Mouse (Mus musculus): ENCODE measurements at regions not wholly inside any gene's neighbourhood (a gene's known extent, or its start where the extent isn't known, plus 50 kb on each side); places are given as distances from the start of the nearest gene placed in this dataset.
"Not testable (repeated sequence)": the region's sequence is repeated elsewhere in the genome, so short reads cannot be mapped to it uniquely, and the experiment has no call there.

DNA sequence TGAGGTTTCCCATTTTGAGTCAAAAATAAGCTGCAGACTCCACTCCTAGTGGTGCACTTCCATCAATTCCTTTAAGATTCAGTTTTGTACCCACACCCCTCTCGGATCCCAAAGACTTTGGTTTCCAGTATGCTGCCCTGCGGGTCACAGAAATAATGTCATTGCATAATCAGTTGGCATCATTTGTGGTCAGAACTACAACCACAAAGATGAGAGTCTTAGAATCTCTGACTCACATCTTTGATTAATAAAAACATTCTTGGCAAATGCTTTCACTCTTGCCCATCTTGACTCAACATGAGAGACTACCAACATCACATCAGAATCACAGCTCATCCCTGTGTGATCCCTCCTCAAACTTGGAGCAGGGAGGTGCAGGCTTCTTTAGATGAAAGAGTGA lies 74.1 kb upstream of the Alkbh8 start:
- Histone ChIP-seq H3K27ac (ENCODE audit: insufficient read depth, low read length) (no peak overlapping the region), H3K4me3 (replicated peaks; ENCODE audit: insufficient read depth, low read depth, low read length) (no peak overlapping the region), H3K27me3 (ENCODE audit: control insufficient read depth, insufficient read depth, low read length) (no peaks in the 10 kb centered on the region), H3K4me1 (ENCODE audit: control insufficient read depth, insufficient read depth, low read length) (no peaks in the 10 kb centered on the region)
- TF ChIP-seq CTCF (IDR thresholded peaks at IDR 0.05; ENCODE audit: borderline replicate concordance, insufficient read depth, low read depth, low read length) (no peak), POLR2A (IDR thresholded peaks at IDR 0.05; ENCODE audit: borderline replicate concordance, insufficient read depth, low read length) (no peak)
- 77% methylated on average over 2 of the region's 2 CpGs for WGBS
- DNase-seq: no peak

DNA sequence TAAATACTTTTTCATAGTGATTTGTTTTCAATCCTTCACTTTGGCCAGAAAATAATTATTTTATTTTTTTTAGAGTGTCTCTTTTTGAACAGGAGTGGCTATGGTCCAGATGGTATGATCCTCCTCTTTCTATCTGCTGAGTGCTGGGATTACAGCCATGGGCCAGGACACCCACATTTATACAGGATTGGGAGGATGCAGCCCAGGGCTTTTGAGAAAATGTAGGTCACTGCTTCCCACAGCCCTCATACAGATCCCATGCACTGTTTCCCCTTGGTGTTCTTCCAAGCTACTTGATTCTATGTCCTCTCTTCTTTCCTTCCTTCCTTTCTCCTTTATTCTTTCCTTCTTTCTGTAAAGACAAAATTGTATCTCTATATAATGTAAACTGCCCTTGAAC lies 70.5 kb upstream of the Alkbh8 start:
- DNase-seq: no peak
- TF ChIP-seq CTCF (IDR thresholded peaks at IDR 0.05; ENCODE audit: borderline replicate concordance, insufficient read depth, low read depth, low read length): no peak
- H3K4me1 ChIP-seq (ENCODE audit: control insufficient read depth, insufficient read depth, low read length): no peaks in the 10 kb centered on the region
- no peak overlapping the region for H3K4me3 ChIP-seq (replicated peaks; ENCODE audit: insufficient read depth, low read depth, low read length)
- no peaks in the 10 kb centered on the region for H3K27me3 ChIP-seq (ENCODE audit: control insufficient read depth, insufficient read depth, low read length)
- no peak overlapping the region for H3K27ac ChIP-seq (ENCODE audit: insufficient read depth, low read length)

DNA sequence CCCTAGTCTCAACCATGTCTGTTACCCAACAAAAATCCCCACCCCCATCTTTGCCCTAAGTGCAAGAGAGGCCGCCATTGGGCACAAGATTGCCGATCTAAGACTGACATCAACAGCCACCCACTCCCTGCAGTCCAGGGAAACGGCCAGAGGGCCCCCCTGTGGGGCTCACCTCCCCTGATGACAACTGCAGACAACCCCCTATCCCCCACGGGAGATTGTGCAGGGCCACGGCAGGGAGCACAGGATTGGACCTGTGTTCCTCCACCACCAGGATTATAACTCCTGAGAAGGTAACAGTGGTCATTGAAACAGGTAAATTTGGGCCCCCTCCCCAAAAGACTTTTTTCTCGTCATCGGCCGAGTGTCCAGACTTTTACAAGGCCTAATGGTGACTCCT lies 54.4 kb upstream of the Alkbh8 start:
- H3K4me1 ChIP-seq (ENCODE audit: control insufficient read depth, insufficient read depth, low read length); DNase-seq; H3K27ac ChIP-seq (ENCODE audit: insufficient read depth, low read length); H3K4me3 ChIP-seq (replicated peaks; ENCODE audit: insufficient read depth, low read depth, low read length); H3K27me3 ChIP-seq (ENCODE audit: control insufficient read depth, insufficient read depth, low read length): not testable (repeated sequence)
- WGBS: 83% methylated on average over 8 of the region's 8 CpGs

DNA sequence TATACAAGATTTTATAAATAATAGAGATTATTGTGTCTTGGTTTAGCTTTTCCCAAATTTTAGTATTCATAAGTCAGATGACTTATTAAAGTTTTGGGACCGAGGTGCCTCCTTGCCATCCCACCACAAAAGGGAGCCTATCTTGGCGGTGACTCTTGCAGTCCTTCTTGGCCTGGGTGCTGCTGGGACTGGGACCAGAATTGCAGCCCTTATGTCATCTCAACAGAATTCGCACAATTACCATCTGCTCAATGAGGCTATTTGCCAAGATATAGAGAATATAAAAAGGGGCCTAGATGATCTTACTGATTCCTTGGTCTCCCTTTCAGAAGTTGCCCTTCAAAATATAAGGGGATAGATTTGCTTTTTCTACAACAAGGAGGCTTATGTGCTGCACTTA lies 53.0 kb upstream of the Alkbh8 start:
- peak; percentile 32 to 69 for DNase-seq
- H3K27me3 ChIP-seq (ENCODE audit: control insufficient read depth, insufficient read depth, low read length); H3K27ac ChIP-seq (ENCODE audit: insufficient read depth, low read length); H3K4me3 ChIP-seq (replicated peaks; ENCODE audit: insufficient read depth, low read depth, low read length); H3K4me1 ChIP-seq (ENCODE audit: control insufficient read depth, insufficient read depth, low read length): not testable (repeated sequence)
- 48% methylated on average over 3 of the region's 3 CpGs for WGBS

DNA sequence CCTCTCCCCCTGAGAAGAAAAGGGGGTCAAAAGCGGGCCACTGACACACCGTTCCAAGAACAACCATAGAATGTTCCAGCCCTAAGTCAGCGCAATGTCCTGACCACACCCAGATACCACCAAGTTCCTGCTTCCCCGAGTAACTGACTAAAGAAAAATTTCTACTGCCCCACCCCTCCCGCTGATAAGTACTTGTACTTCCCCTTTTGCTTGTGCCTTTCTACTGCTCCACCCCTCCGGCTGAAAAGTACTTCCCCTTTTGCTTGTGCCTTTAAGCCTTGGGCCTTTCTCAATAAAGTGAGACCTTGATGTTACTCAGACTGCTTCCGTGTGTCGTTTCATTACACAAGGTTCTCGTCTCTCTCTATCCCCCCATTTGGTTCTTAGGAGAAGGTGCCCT lies 51.6 kb upstream of the Alkbh8 start:
- 94% methylated on average over 9 of the region's 9 CpGs for WGBS

More for the DNA sequence above, 51.6 kb upstream of the Alkbh8 start:
- not testable (repeated sequence) for H3K27me3 ChIP-seq (ENCODE audit: control insufficient read depth, insufficient read depth, low read length); H3K27ac ChIP-seq (ENCODE audit: insufficient read depth, low read length); DNase-seq; H3K4me3 ChIP-seq (replicated peaks; ENCODE audit: insufficient read depth, low read depth, low read length); H3K4me1 ChIP-seq (ENCODE audit: control insufficient read depth, insufficient read depth, low read length)
